Mouse (Mus musculus) liver, embryonic 11.5 days (tissue): ENCODE data around the gene Skap1. TPM values are rescaled to one million over a fixed set of nuclear protein-coding genes. Genes with fewer than 3 reads are reported as not detected.

ENCODE experiments used
- ATAC-seq: fragments of 200-750 bp; cut with Nextera tagmentation; replicated peaks from 2 replicates; pipeline ENCODE4 v1.8.0; 2017; ENCODE audit warnings: moderate number of reproducible peaks, mild to moderate bottlenecking, moderate TSS enrichment, moderate library complexity; ENCODE audit not compliant: low FRiP score
- DNase-seq: peaks from one replicate; pipeline ENCODE4 v3.0.0-alpha.2; 2017; ENCODE audit warnings: low spot score
- H3K27ac ChIP-seq: fragments of 300-500 bp; sonication (generic); 2 replicates; pipeline ENCODE4 v1.5.1; 2014; ENCODE audit warnings: mild to moderate bottlenecking, low read depth, low read length, control low read depth
- H3K27me3 ChIP-seq: fragments of 300-500 bp; sonication (generic); replicated peaks from 2 replicates; pipeline ENCODE4 v1.6.1; 2014; ENCODE audit warnings: low read length, mixed read lengths; ENCODE audit not compliant: control insufficient read depth, insufficient read depth
- H3K36me3 ChIP-seq: fragments of 300-500 bp; sonication (generic); 2 replicates; pipeline ENCODE4 v1.6.1; 2014; ENCODE audit warnings: mild to moderate bottlenecking, low read length, moderate library complexity, mixed read lengths; ENCODE audit not compliant: control insufficient read depth, insufficient read depth
- H3K4me1 ChIP-seq: fragments of 300-500 bp; sonication (generic); replicated peaks from 2 replicates; pipeline ENCODE4 v1.6.1; 2014; ENCODE audit warnings: low read length, mixed read lengths; ENCODE audit not compliant: control insufficient read depth, insufficient read depth
- H3K4me2 ChIP-seq: fragments of 300-500 bp; sonication (generic); 2 replicates; pipeline ENCODE4 v1.6.1; 2014; ENCODE audit warnings: mild to moderate bottlenecking, control low read depth, moderate library complexity
- H3K4me3 ChIP-seq: fragments of 300-500 bp; sonication (generic); 2 replicates; pipeline ENCODE4 v1.5.1; 2014; ENCODE audit warnings: low read depth, low read length, control low read depth
- H3K9ac ChIP-seq: fragments of 300-500 bp; sonication (generic); 2 replicates; pipeline ENCODE4 v1.6.1; 2014; ENCODE audit warnings: low read depth, low read length, control low read depth
- H3K9me3 ChIP-seq: fragments of 300-500 bp; sonication (generic); 2 replicates; pipeline ENCODE4 v1.6.1; 2016; ENCODE audit warnings: low read length, inconsistent platforms, mixed read lengths; ENCODE audit not compliant: control insufficient read depth
- WGBS: fragments of 180-500 bp; shearing (Covaris S2); extraction: QIAGEN DNeasy Blood & Tissue Kit; methylation state at CpG from one replicate; pipeline ENCODE4 v1.1.7; 2014; 5-methylcytosine and 5-hydroxymethylcytosine counted together
- polyA plus RNA-seq: library from polyadenylated mRNA; unstranded; fragments of >200 nt; fragmentation: Nextera tagmentation; extraction: Ambion mirVana; gene quantifications from 2 replicates; pipeline ENCODE4 v1.2.1, GENCODE M21; 2014

The Skap1 gene
- polyA plus RNA-seq, 1 experiment from 2014 or later: 0.45 TPM

DNA sequence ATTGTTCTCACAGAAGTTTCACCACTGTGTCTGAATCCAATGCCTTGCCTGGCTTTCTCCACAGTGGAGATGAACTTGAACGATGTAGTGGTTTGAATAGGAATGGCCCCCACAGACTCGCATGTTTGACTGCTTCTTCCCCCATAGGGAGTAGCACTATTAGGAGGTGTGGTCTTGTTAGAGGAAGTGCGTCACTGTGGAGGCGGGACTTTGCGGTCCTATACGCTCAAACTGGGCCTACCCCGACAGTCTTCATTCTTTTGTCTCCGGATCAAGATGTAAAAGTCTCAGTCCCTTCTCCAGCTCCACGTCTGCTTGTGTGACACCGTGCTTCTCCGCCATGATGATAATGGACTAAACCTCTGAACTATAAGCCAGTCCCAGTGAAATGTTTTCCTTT, 229.0 kb downstream of the Skap1 start:
- no peaks in the 10 kb centered on the region for H3K27me3 ChIP-seq
- DNase-seq (no peak), ATAC-seq (no peak)
- H3K4me2 ChIP-seq: no peak overlapping the region
- H3K27ac ChIP-seq: no peak overlapping the region
- 89% methylated on average over 11 of the region's 11 CpGs for WGBS
- no peaks in the 10 kb centered on the region for H3K4me1 ChIP-seq
- no peaks in the 10 kb centered on the region for H3K9me3 ChIP-seq
- H3K36me3 ChIP-seq: no peaks in the 10 kb centered on the region
- H3K4me3 ChIP-seq: no peak overlapping the region
- no peak overlapping the region for H3K9ac ChIP-seq

- no peak for DNase-seq
- WGBS: 82% methylated on average over 12 of the region's 12 CpGs
- no peak overlapping the region for H3K4me3 ChIP-seq
- H3K27me3 ChIP-seq: no peaks in the 10 kb centered on the region
- no peak overlapping the region for H3K27ac ChIP-seq
- no peaks in the 10 kb centered on the region for H3K36me3 ChIP-seq
- no peaks in the 10 kb centered on the region for H3K9me3 ChIP-seq
- ATAC-seq: no peak
- no peaks in the 10 kb centered on the region for H3K4me1 ChIP-seq
- H3K9ac ChIP-seq: no peak overlapping the region
- no peak overlapping the region for H3K4me2 ChIP-seq
Observed at GRCm38 (mm10) chr11:96694774-96695173, 230.4 kb downstream of the Skap1 start.

- Histone ChIP-seq H3K9ac (no peak overlapping the region), H3K4me1 (no peaks in the 10 kb centered on the region), H3K27ac (no peak overlapping the region), H3K9me3 (no peaks in the 10 kb centered on the region), H3K4me3 (no peak overlapping the region), H3K36me3 (no peaks in the 10 kb centered on the region), H3K4me2 (no peak overlapping the region), H3K27me3 (no peaks in the 10 kb centered on the region)
- no peak for ATAC-seq
- WGBS: 83% methylated on average over 15 of the region's 15 CpGs
- DNase-seq: no peak
Observed at GRCm38 (mm10) chr11:96696168-96696727, 231.9 kb downstream of the Skap1 start.

GRCm38 (mm10) chr11:96696842-96697455, 232.6 kb downstream of the Skap1 start:
- Histone ChIP-seq H3K4me3 (no peak overlapping the region), H3K9ac (no peak overlapping the region), H3K4me1 (no peaks in the 10 kb centered on the region), H3K4me2 (no peak overlapping the region), H3K36me3 (no peaks in the 10 kb centered on the region), H3K27me3 (no peaks in the 10 kb centered on the region), H3K9me3 (no peaks in the 10 kb centered on the region), H3K27ac (no peak overlapping the region)
- WGBS: 44% methylated on average over 7 of the region's 7 CpGs
- no peak for ATAC-seq
- no peak for DNase-seq

DNA sequence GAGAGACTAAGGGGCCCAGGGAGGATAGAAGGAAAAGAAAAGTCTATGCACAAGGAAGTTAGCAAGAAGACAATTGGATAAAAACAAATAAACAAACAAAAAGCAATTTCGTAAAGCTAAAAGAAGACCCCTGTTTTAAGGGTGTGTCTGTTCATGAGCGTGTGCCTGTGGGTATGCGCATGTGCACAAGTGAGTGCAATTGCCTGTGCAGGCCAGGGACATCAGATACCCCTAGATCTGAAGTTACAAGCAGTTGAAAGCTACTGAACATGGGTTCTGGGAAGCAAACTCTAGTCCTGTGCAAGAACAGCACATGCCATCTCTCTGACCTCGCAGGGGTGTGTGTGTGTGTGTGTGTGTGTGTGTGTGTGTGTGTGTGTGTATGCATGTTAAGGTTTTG, 233.1 kb downstream of the Skap1 start:
- H3K27ac ChIP-seq: no peak overlapping the region
- WGBS: 84% methylated on average over 4 of the region's 4 CpGs
- no peaks in the 10 kb centered on the region for H3K36me3 ChIP-seq
- DNase-seq (no peak), ATAC-seq (no peak)
- no peak overlapping the region for H3K4me3 ChIP-seq
- no peaks in the 10 kb centered on the region for H3K27me3 ChIP-seq
- no peaks in the 10 kb centered on the region for H3K4me1 ChIP-seq
- H3K4me2 ChIP-seq: no peak overlapping the region
- no peak overlapping the region for H3K9ac ChIP-seq
- no peaks in the 10 kb centered on the region for H3K9me3 ChIP-seq

- no peak for ATAC-seq
- 69% methylated on average over 8 of the region's 8 CpGs for WGBS
- DNase-seq: no peak
Observed at GRCm38 (mm10) chr11:96703813-96704212, 239.4 kb downstream of the Skap1 start.

DNA sequence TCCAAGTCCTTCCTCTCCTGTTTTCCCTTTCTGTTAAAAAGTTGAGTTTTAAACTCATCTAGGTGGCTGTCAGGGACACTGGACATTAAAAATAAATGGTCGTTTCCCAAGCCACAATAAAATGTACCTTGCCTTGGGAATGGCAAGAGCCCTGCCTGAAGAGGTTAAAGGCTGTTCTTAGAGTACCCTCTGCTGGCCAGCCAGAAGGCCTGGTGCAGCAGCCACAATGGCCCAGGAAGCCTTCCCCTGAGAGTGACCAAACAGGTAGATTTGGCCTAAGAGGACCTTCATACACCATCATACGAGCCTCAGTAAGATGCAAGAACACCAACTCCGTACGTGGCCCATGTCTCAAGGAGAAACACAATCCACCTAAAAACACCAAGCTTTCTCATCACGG, 246.9 kb downstream of the Skap1 start:
- Histone ChIP-seq H3K9me3 (no peaks in the 10 kb centered on the region), H3K9ac (no peak overlapping the region), H3K4me3 (no peak overlapping the region), H3K27me3 (no peaks in the 10 kb centered on the region; the same call in none of the 2 replicates), H3K4me1 (no peaks in the 10 kb centered on the region), H3K4me2 (no peak overlapping the region), H3K27ac (no peak overlapping the region), H3K36me3 (no peaks in the 10 kb centered on the region)
- DNase-seq: no peak
- no peak for ATAC-seq
- 74% methylated on average over 5 of the region's 5 CpGs for WGBS

More at GRCm38 (mm10) chr11:96703813-96704212, 239.4 kb downstream of the Skap1 start:
- Histone ChIP-seq H3K27ac (no peak overlapping the region), H3K9me3 (no peaks in the 10 kb centered on the region), H3K27me3 (peaks cover 2% of the 10 kb centered on the region), H3K4me2 (no peak overlapping the region), H3K36me3 (no peaks in the 10 kb centered on the region), H3K4me1 (no peaks in the 10 kb centered on the region), H3K9ac (no peak overlapping the region), H3K4me3 (no peak overlapping the region)

- Histone ChIP-seq H3K36me3 (no peaks in the 10 kb centered on the region), H3K9me3 (no peaks in the 10 kb centered on the region), H3K9ac (no peak overlapping the region), H3K27me3 (no peaks in the 10 kb centered on the region; the same call in none of the 2 replicates), H3K4me3 (no peak overlapping the region), H3K27ac (no peak overlapping the region), H3K4me2 (no peak overlapping the region), H3K4me1 (no peaks in the 10 kb centered on the region)
- 87% methylated on average over 7 of the region's 7 CpGs for WGBS
- ATAC-seq (no peak), DNase-seq (no peak)
Observed at GRCm38 (mm10) chr11:96711670-96712069, 247.3 kb downstream of the Skap1 start.
